Mouse (Mus musculus): ENCODE results near the gene Samd5. TPM values are rescaled to one million over a fixed set of nuclear protein-coding genes. Genes with fewer than 3 reads are reported as not detected.

Gene Samd5
- polyA plus RNA-seq, 1 experiment from 2014 or later = 3.9 TPM

DNA sequence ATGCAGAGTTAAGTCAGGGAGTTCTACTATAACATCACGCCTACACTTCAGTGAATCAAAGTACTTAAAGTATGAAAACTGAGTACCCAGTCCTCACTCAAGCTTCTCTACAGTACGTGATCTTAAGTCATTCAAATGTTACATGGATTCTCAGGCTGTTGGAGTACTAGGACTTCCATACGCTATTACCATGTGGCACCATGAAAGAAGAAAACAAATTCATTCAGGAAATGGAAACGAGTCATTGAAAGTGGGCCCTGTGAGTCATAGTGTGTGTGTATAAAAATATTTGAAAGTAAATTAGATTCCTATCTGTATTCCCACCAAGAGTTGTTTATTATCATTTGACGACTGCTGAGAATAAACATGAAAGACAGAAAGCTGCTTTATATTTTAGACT is 71.7 kb downstream of the Samd5 start:
- no peak for ATAC-seq
- Histone ChIP-seq H3K9me3 (ENCODE audit: control insufficient read depth, low read length) (no peaks in the 10 kb centered on the region), H3K27ac (ENCODE audit: low read depth, low read length) (no peak overlapping the region), H3K4me1 (ENCODE audit: control insufficient read depth, insufficient read depth, low read depth, low read length) (no peaks in the 10 kb centered on the region), H3K4me3 (ENCODE audit: low read length) (no peak overlapping the region), H3K4me2 (ENCODE audit: low read length) (no peak overlapping the region), H3K27me3 (replicated peaks; ENCODE audit: control insufficient read depth, insufficient read depth, low read length) (no peaks in the 10 kb centered on the region), H3K9ac (ENCODE audit: low read depth, low read length) (no peak overlapping the region), H3K36me3 (ENCODE audit: control insufficient read depth, insufficient read depth, low read length) (no peaks in the 10 kb centered on the region)
- 81% methylated on average over 5 of the region's 5 CpGs for WGBS

DNA sequence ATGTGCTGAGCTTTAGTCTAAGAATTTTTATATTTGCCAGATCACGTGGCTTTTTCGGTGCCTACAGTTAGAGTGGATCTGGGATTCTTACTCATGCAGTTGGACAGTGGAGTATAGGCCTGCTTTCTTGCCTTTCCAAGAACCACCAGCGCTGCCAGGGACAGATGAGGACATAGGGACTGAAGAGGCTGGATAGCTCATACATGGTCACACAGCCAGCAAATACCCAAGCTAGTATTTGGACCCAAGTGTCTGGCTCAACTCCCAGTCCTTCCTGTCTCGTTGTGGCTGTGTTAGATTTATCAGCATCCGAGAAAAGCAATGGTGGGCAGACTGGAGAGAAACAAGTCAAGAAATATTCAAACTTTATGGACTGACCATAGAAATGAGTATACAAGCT is 72.2 kb downstream of the Samd5 start:
- no peak for ATAC-seq
- no peak overlapping the region for H3K4me3 ChIP-seq (ENCODE audit: low read length)
- no peak overlapping the region for H3K27ac ChIP-seq (ENCODE audit: low read depth, low read length)
- no peak overlapping the region for H3K9ac ChIP-seq (ENCODE audit: low read depth, low read length)
- no peaks in the 10 kb centered on the region for H3K36me3 ChIP-seq (ENCODE audit: control insufficient read depth, insufficient read depth, low read length)
- H3K27me3 ChIP-seq (replicated peaks; ENCODE audit: control insufficient read depth, insufficient read depth, low read length) = no peaks in the 10 kb centered on the region
- no peaks in the 10 kb centered on the region for H3K9me3 ChIP-seq (ENCODE audit: control insufficient read depth, low read length)
- no peak overlapping the region for H3K4me2 ChIP-seq (ENCODE audit: low read length)
- WGBS = 76% methylated on average over 5 of the region's 5 CpGs
- no peaks in the 10 kb centered on the region for H3K4me1 ChIP-seq (ENCODE audit: control insufficient read depth, insufficient read depth, low read depth, low read length)

DNA sequence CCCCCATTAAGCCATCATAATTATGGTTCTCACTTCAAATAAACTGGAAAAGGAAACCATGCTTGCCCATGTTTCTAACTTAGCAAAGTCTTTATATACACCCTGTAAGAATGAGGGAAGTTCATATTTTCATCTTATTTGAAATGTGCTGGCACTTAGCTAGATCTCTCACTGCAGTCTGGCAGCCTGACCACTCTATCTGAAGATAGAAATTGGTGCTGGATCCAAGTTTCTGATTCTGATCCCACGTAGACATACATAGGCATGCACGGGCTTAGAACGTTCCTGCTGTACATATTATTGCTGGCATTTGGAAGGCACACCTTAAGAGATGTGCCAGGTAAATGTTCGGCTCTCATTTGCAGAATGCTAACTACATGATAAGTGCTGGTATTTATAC is 72.6 kb downstream of the Samd5 start:
- no peaks in the 10 kb centered on the region for H3K27me3 ChIP-seq (replicated peaks; ENCODE audit: control insufficient read depth, insufficient read depth, low read length)
- no peaks in the 10 kb centered on the region for H3K9me3 ChIP-seq (ENCODE audit: control insufficient read depth, low read length)
- no peak overlapping the region for H3K4me2 ChIP-seq (ENCODE audit: low read length)
- no peaks in the 10 kb centered on the region for H3K36me3 ChIP-seq (ENCODE audit: control insufficient read depth, insufficient read depth, low read length)
- H3K9ac ChIP-seq (ENCODE audit: low read depth, low read length) = no peak overlapping the region
- H3K4me3 ChIP-seq (ENCODE audit: low read length) = no peak overlapping the region
- no peaks in the 10 kb centered on the region for H3K4me1 ChIP-seq (ENCODE audit: control insufficient read depth, insufficient read depth, low read depth, low read length)
- 93% methylated on average over 4 of the region's 4 CpGs for WGBS
- no peak for ATAC-seq
- no peak overlapping the region for H3K27ac ChIP-seq (ENCODE audit: low read depth, low read length)

DNA sequence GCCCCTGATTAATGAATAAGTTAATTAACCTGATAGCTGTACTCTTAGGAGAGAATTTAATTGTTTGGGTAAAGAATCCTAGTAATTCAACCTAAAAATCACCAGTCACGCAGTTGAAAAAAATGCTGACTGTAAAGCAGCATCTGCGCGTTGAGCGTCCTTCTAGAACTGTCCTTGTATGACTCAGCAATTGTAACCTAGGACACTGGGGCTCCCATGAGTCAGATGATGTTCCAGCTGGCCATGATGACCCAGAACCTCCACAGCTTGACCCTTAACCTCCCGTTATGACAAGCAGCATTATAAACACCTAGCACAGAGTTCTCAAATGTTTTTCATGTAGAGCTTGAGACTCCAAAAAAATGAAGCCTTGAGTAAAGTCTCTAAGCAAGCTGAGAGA is 78.8 kb downstream of the Samd5 start:
- WGBS = 88% methylated on average over 5 of the region's 5 CpGs
- Histone ChIP-seq H3K9ac (ENCODE audit: low read depth, low read length) (no peak overlapping the region), H3K27ac (ENCODE audit: low read depth, low read length) (no peak overlapping the region), H3K4me2 (ENCODE audit: low read length) (no peak overlapping the region), H3K36me3 (ENCODE audit: control insufficient read depth, insufficient read depth, low read length) (no peaks in the 10 kb centered on the region), H3K27me3 (replicated peaks; ENCODE audit: control insufficient read depth, insufficient read depth, low read length) (no peaks in the 10 kb centered on the region), H3K9me3 (ENCODE audit: control insufficient read depth, low read length) (no peaks in the 10 kb centered on the region), H3K4me3 (ENCODE audit: low read length) (no peak overlapping the region), H3K4me1 (ENCODE audit: control insufficient read depth, insufficient read depth, low read depth, low read length) (no peaks in the 10 kb centered on the region)
- no peak for ATAC-seq

DNA sequence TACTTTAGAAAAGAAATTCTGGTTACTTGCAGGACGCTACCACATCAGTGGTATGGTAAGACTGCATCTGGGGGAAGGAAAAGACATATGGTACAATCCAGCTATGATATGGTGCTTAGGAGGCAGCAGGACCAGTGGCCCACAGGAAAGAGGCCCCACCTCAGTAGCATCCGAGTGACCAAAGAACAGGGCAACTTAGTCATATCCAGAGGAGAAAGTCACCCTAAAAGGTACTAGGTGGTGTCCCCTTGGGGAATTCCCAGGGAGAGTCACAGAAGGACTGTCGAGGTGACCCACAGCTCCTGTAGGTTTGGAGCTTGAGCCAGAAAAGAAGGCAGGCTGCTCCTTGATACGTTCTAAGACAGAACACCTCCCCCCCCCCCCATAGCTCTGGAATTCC is 80.3 kb downstream of the Samd5 start:
- Histone ChIP-seq H3K27ac (ENCODE audit: low read depth, low read length) (no peak overlapping the region), H3K27me3 (replicated peaks; ENCODE audit: control insufficient read depth, insufficient read depth, low read length) (no peaks in the 10 kb centered on the region), H3K4me1 (ENCODE audit: control insufficient read depth, insufficient read depth, low read depth, low read length) (no peaks in the 10 kb centered on the region), H3K4me3 (ENCODE audit: low read length) (no peak overlapping the region), H3K4me2 (ENCODE audit: low read length) (no peak overlapping the region), H3K9ac (ENCODE audit: low read depth, low read length) (no peak overlapping the region), H3K36me3 (ENCODE audit: control insufficient read depth, insufficient read depth, low read length) (no peaks in the 10 kb centered on the region), H3K9me3 (ENCODE audit: control insufficient read depth, low read length) (no peaks in the 10 kb centered on the region)
- 82% methylated on average over 4 of the region's 4 CpGs for WGBS
- ATAC-seq = no peak

DNA sequence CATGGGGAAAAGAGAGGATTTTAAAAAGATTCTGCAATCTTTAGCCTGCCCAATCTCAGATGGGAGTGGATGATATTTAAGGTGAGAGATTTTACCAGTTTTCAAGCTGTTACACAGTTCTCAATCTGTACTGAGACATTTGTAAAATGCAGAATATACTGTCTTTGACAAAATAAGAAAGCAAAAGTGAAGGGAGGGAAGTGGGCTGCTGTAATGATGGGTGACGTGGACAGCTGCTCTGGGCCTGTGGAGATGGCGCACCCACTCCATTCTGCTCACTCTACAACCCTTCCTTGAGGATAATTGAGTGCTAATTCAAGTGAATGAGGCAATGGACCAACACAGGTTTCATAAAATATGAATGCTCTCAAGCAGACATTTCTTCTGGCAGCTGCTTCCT is 84.4 kb downstream of the Samd5 start:
- Histone ChIP-seq H3K9me3 (ENCODE audit: control insufficient read depth, low read length) (no peaks in the 10 kb centered on the region), H3K9ac (ENCODE audit: low read depth, low read length) (no peak overlapping the region), H3K27me3 (replicated peaks; ENCODE audit: control insufficient read depth, insufficient read depth, low read length) (no peaks in the 10 kb centered on the region), H3K4me1 (ENCODE audit: control insufficient read depth, insufficient read depth, low read depth, low read length) (no peaks in the 10 kb centered on the region), H3K36me3 (ENCODE audit: control insufficient read depth, insufficient read depth, low read length) (no peaks in the 10 kb centered on the region), H3K4me2 (ENCODE audit: low read length) (no peak overlapping the region), H3K27ac (ENCODE audit: low read depth, low read length) (no peak overlapping the region), H3K4me3 (ENCODE audit: low read length) (no peak overlapping the region)
- 87% methylated on average over 2 of the region's 2 CpGs for WGBS
- ATAC-seq = no peak

DNA sequence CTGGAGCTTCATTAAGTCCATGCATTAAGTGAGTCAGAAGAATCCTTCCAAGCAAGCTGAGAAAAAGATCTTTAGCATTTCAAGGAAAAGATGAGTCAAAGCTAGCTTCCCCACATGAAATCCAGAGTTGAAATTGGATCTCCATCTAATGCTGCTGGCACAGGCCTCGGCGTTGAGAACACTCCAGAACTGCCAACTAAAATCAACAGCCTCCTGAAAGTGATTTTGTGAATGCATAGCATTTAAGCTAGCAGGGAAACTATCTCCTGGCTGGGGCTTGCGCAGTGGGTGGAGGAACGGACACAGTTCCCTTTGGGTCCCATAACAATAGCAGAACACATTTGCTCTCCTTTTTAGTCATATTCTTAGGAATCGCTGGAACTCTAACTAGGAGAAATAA is 88.7 kb downstream of the Samd5 start:
- H3K9me3 ChIP-seq (ENCODE audit: control insufficient read depth, low read length) = no peaks in the 10 kb centered on the region
- H3K36me3 ChIP-seq (ENCODE audit: control insufficient read depth, insufficient read depth, low read length) = no peaks in the 10 kb centered on the region
- no peak overlapping the region for H3K9ac ChIP-seq (ENCODE audit: low read depth, low read length)
- H3K4me1 ChIP-seq (ENCODE audit: control insufficient read depth, insufficient read depth, low read depth, low read length) = no peaks in the 10 kb centered on the region
- ATAC-seq = no peak
- no peak overlapping the region for H3K4me3 ChIP-seq (ENCODE audit: low read length)
- no peak overlapping the region for H3K27ac ChIP-seq (ENCODE audit: low read depth, low read length)
- 86% methylated on average over 5 of the region's 5 CpGs for WGBS
- H3K27me3 ChIP-seq (replicated peaks; ENCODE audit: control insufficient read depth, insufficient read depth, low read length) = no peaks in the 10 kb centered on the region
- no peak overlapping the region for H3K4me2 ChIP-seq (ENCODE audit: low read length)

DNA sequence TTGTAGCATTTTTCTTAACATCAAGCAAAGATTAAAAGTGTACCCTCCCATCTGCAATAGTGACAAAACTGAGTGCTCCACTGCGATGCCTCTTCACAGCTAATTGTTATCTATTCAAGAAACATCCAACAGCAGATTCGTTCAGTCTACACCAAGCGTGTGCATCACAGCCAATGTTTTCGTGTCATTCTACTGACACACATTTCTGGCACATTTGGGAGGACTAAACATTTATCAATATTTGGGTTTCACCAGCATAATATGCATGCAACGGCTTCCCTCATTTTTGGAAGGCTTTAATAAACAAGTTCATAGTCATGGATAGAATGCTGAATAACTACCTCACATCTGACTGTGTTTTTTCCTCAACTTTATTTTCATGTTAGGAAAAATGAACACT is 95.6 kb downstream of the Samd5 start:
- Histone ChIP-seq H3K9me3 (ENCODE audit: control insufficient read depth, low read length) (no peaks in the 10 kb centered on the region), H3K27me3 (replicated peaks; ENCODE audit: control insufficient read depth, insufficient read depth, low read length) (no peaks in the 10 kb centered on the region)
- 90% methylated on average over 5 of the region's 5 CpGs for WGBS

DNA sequence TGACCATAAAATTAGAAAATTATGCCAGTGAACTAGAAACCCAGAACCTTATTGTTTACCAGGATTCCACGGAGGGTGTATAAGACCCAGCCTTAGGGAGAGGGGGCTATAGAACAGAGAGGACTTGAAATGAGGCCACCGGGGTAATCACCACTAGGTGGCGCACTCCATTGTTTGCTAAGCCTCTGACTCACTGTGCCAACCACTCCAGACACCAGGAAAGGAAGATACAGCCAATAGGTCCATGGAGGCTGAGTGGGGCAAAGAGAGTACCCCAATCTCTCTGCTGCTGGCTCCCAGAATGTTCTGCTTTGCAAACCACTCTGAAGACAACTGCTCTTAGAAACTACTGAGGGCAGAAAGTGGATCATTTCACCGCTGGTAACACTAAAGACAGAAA is 99.4 kb downstream of the Samd5 start:
- WGBS = 31% methylated on average over 4 of the region's 4 CpGs

More for the DNA sequence above, 95.6 kb downstream of the Samd5 start:
- H3K4me1 ChIP-seq (ENCODE audit: control insufficient read depth, insufficient read depth, low read depth, low read length) = no peaks in the 10 kb centered on the region
- ATAC-seq = no peak
- H3K9ac ChIP-seq (ENCODE audit: low read depth, low read length) = no peak overlapping the region
- H3K4me2 ChIP-seq (ENCODE audit: low read length) = no peak overlapping the region
- H3K4me3 ChIP-seq (ENCODE audit: low read length) = no peak overlapping the region
- no peaks in the 10 kb centered on the region for H3K36me3 ChIP-seq (ENCODE audit: control insufficient read depth, insufficient read depth, low read length)
- H3K27ac ChIP-seq (ENCODE audit: low read depth, low read length) = no peak overlapping the region

DNA sequence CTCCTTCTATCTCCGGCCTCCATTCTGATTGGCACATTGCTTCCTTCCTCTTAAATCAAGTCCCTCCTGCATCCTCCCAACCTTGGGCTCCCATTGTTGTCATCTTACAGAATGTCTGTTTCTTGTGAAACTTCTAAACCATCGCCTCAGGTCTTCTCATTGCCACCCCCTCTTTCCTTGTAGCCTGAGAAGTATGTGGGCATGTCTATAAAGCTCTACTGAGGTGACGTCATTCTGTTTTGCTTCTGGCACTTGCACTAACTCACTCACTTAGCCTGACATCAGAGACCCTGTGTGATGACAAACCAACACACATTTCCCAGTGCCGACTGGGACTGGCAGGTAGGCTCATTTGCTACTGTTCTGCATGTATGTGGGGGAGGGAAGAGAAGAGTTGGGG is 100.9 kb downstream of the Samd5 start:
- no peaks in the 10 kb centered on the region for H3K9me3 ChIP-seq (ENCODE audit: control insufficient read depth, low read length)
- WGBS = 89% methylated on average over 4 of the region's 4 CpGs

More for the DNA sequence above, 99.4 kb downstream of the Samd5 start:
- no peaks in the 10 kb centered on the region for H3K9me3 ChIP-seq (ENCODE audit: control insufficient read depth, low read length)
- no peaks in the 10 kb centered on the region for H3K4me1 ChIP-seq (ENCODE audit: control insufficient read depth, insufficient read depth, low read depth, low read length)
- no peak overlapping the region for H3K4me3 ChIP-seq (ENCODE audit: low read length)
- H3K36me3 ChIP-seq (ENCODE audit: control insufficient read depth, insufficient read depth, low read length) = no peaks in the 10 kb centered on the region
- ATAC-seq = no peak
- H3K27ac ChIP-seq (ENCODE audit: low read depth, low read length) = no peak overlapping the region
- no peaks in the 10 kb centered on the region for H3K27me3 ChIP-seq (replicated peaks; ENCODE audit: control insufficient read depth, insufficient read depth, low read length)
- no peak overlapping the region for H3K9ac ChIP-seq (ENCODE audit: low read depth, low read length)
- no peak overlapping the region for H3K4me2 ChIP-seq (ENCODE audit: low read length)

More for the DNA sequence above, 100.9 kb downstream of the Samd5 start:
- Histone ChIP-seq H3K4me1 (ENCODE audit: control insufficient read depth, insufficient read depth, low read depth, low read length) (peaks cover 3% of the 10 kb centered on the region), H3K36me3 (ENCODE audit: control insufficient read depth, insufficient read depth, low read length) (no peaks in the 10 kb centered on the region), H3K4me3 (ENCODE audit: low read length) (no peak overlapping the region), H3K9ac (ENCODE audit: low read depth, low read length) (no peak overlapping the region), H3K27me3 (replicated peaks; ENCODE audit: control insufficient read depth, insufficient read depth, low read length) (no peaks in the 10 kb centered on the region), H3K4me2 (ENCODE audit: low read length) (no peak overlapping the region), H3K27ac (ENCODE audit: low read depth, low read length) (no peak overlapping the region)
- ATAC-seq = no peak
